Mouse (Mus musculus): Measurements from ENCODE around the gene Ndufs3.

DNA sequence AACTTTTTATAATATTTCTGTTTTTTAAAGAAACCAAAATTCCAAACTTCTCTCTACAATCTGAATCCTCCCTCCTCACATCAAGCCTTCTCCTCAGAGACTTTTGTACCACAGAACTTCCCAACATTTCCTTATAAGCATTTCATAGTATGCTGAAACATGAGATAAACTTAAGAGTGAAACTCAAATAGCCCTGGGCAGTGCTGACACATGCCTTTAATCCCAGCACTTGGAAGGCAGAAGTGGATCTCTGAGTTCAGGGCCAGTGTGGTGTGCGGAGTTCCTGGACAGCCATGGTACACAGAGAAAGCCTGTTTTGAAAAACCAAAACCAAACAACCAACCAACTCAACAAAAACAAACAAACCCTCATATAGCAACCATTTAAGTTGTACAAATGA lies 16.6 kb upstream of the Ndufs3 start:
- TF ChIP-seq GATA1 (IDR thresholded peaks at IDR 0.05; ENCODE audit: borderline replicate concordance, low read length) = no peak
- TF ChIP-seq FLI1 (IDR thresholded peaks at IDR 0.05; ENCODE audit: low read length) = no peak

Measured in megakaryocyte, embryonic 14.5 days (primary cell).